Mouse (Mus musculus) limb, embryonic 12.5 days (tissue): ENCODE results near the gene Hspbap1. TPM values are rescaled to one million over a fixed set of nuclear protein-coding genes. Genes with fewer than 3 reads are reported as not detected.

Experiments
- ATAC-seq: fragments of 200-750 bp; cut with Nextera tagmentation; 2 replicates; pipeline ENCODE4 v1.8.0; 2017; ENCODE audit warnings: low read depth, moderate TSS enrichment; ENCODE audit not compliant: insufficient number of reproducible peaks, insufficient read depth, low FRiP score, low TSS enrichment
- H3K27ac ChIP-seq: fragments of 300-500 bp; sonication (generic); 2 replicates; pipeline ENCODE4 v1.5.1; 2016; ENCODE audit warnings: mild to moderate bottlenecking, moderate library complexity
- H3K27me3 ChIP-seq: fragments of 300-500 bp; sonication (generic); 2 replicates; pipeline ENCODE4 v1.6.1; 2016; ENCODE audit warnings: mild to moderate bottlenecking, moderate library complexity
- H3K36me3 ChIP-seq: fragments of 300-500 bp; sonication (generic); 2 replicates; pipeline ENCODE4 v1.6.1; 2016; ENCODE audit warnings: mild to moderate bottlenecking, moderate library complexity
- H3K4me1 ChIP-seq: fragments of 300-500 bp; sonication (generic); replicated peaks from 2 replicates; pipeline ENCODE4 v1.6.1; 2016
- H3K4me2 ChIP-seq: fragments of 300-500 bp; sonication (generic); 2 replicates; pipeline ENCODE4 v1.6.1; 2016; ENCODE audit warnings: mild to moderate bottlenecking, moderate library complexity
- H3K4me3 ChIP-seq: fragments of 300-500 bp; sonication (generic); replicated peaks from 2 replicates; pipeline ENCODE4 v1.5.1; 2016; ENCODE audit warnings: mild to moderate bottlenecking
- H3K9ac ChIP-seq: fragments of 300-500 bp; sonication (generic); replicated peaks from 2 replicates; pipeline ENCODE4 v1.6.1; 2016; ENCODE audit warnings: mild to moderate bottlenecking, moderate library complexity
- H3K9me3 ChIP-seq: fragments of 300-500 bp; sonication (generic); 2 replicates; pipeline ENCODE4 v1.6.1; 2016; ENCODE audit warnings: mild to moderate bottlenecking, moderate library complexity
- WGBS: fragments of 180-500 bp; shearing (Covaris S2); methylation state at CpG from one replicate; pipeline ENCODE4 v1.1.7; 2016; 5-methylcytosine and 5-hydroxymethylcytosine counted together
- polyA plus RNA-seq: library from polyadenylated mRNA; unstranded; fragments of >200 nt; fragmentation: Nextera tagmentation; extraction: Ambion mirVana; gene quantifications from 2 replicates; pipeline ENCODE4 v1.2.1, GENCODE M21; 2016

Hspbap1 gene
- polyA plus RNA-seq, 1 experiment from 2014 or later = 21.6 TPM

DNA sequence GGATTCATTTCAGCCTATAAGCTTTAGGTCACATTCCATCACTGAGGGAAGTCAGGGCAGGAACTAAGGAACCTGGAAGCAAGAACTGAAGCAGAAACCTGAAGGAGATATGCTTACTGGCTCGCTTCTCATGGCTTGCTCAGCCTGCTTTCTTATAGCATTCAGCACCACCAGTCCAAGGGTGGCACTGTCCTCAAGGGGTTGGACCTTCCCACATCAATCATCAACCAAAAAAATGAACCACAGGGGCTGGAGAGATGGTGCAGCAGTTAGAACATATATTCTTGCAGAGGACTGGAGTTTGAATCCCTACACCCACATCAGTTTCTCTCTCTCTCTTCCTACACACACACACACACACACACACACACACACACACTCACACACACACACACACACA, 5.2 kb upstream of the Hspbap1 start:
- Histone ChIP-seq H3K36me3 (no peaks in the 10 kb centered on the region), H3K4me1 (peaks cover 20% of the 10 kb centered on the region), H3K9ac (no peak overlapping the region), H3K4me3 (no peak overlapping the region), H3K9me3 (no peaks in the 10 kb centered on the region), H3K4me2 (no peak overlapping the region), H3K27ac (no peak overlapping the region), H3K27me3 (no peaks in the 10 kb centered on the region)
- ATAC-seq = no peak
- WGBS = 75% methylated on average over 1 of the region's 1 CpGs

DNA sequence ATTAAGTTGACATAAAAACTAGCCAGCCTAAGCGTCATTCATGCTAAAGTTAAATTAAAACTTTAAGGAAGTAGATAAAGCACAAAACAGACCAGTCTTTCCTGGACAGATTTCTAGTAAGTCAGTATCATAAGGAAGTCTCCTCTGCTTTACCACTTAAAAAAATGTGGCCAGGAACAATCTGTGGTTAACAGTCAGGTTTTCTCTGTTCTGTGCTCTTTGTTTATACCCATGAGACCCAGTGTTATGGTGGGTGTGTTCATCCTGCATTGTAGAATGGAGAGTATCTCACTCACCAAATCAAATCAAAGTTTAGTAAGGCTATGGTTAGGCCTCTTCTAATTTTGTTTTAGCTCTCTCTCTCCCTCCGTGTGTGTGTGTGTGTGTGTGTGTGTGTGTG, 4.7 kb upstream of the Hspbap1 start:
- no peak for ATAC-seq
- Histone ChIP-seq H3K36me3 (no peaks in the 10 kb centered on the region), H3K9me3 (no peaks in the 10 kb centered on the region), H3K27me3 (no peaks in the 10 kb centered on the region), H3K27ac (no peak overlapping the region), H3K4me3 (no peak overlapping the region), H3K4me2 (no peak overlapping the region), H3K9ac (no peak overlapping the region), H3K4me1 (peaks cover 20% of the 10 kb centered on the region)
- 79% methylated on average over 2 of the region's 2 CpGs for WGBS

DNA sequence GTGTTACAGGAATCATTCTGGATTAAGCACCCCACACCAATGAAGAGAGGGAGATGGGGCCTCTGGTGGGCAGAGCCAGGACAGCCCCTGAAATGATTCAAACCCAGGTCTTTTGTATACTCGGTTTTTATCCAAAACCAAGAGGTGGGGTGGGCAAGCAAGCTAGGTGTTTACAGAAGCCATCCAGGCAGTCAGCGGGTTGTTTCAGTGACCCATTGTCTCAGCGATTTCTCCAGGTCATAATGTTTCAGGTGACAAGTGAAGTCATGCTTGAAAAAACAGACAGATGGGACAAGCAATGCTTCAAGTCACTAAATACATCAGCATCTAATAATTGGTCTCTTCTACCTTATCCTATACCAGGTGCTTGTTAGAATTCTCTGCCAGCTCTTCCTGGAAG, 3.8 kb upstream of the Hspbap1 start:
- no peak overlapping the region for H3K4me3 ChIP-seq
- no peaks in the 10 kb centered on the region for H3K36me3 ChIP-seq
- H3K27me3 ChIP-seq = no peaks in the 10 kb centered on the region
- no peak overlapping the region for H3K9ac ChIP-seq
- H3K27ac ChIP-seq = no peak overlapping the region
- no peaks in the 10 kb centered on the region for H3K9me3 ChIP-seq
- H3K4me1 ChIP-seq = peaks cover 28% of the 10 kb centered on the region
- H3K4me2 ChIP-seq = no peak overlapping the region
- WGBS = 88% methylated on average over 3 of the region's 3 CpGs
- no peak for ATAC-seq

DNA sequence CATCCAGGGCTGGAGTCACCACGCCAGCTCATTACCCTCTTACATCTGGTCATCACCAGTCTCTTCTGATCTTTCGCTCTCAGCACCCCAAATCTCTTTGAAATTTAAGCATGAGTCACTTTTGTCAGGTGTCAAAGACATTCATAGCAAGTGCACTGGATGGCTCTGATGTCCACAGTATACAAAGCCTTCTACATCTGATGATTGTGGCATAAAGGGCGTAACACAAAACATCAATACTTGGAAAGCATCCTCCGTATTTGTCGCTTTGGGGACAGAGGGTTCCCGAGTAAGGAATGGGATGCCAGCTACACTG, 1.7 kb upstream of the Hspbap1 start:
- Histone ChIP-seq H3K27ac (no peak overlapping the region), H3K4me1 (peaks cover 28% of the 10 kb centered on the region), H3K27me3 (no peaks in the 10 kb centered on the region), H3K9ac (peak overlapping the region; percentile 94), H3K4me2 (peak overlapping the region; percentile 73), H3K4me3 (peak overlapping the region; percentile 90), H3K36me3 (no peaks in the 10 kb centered on the region), H3K9me3 (no peaks in the 10 kb centered on the region)
- 23% methylated on average over 6 of the region's 6 CpGs for WGBS
- no peak for ATAC-seq

DNA sequence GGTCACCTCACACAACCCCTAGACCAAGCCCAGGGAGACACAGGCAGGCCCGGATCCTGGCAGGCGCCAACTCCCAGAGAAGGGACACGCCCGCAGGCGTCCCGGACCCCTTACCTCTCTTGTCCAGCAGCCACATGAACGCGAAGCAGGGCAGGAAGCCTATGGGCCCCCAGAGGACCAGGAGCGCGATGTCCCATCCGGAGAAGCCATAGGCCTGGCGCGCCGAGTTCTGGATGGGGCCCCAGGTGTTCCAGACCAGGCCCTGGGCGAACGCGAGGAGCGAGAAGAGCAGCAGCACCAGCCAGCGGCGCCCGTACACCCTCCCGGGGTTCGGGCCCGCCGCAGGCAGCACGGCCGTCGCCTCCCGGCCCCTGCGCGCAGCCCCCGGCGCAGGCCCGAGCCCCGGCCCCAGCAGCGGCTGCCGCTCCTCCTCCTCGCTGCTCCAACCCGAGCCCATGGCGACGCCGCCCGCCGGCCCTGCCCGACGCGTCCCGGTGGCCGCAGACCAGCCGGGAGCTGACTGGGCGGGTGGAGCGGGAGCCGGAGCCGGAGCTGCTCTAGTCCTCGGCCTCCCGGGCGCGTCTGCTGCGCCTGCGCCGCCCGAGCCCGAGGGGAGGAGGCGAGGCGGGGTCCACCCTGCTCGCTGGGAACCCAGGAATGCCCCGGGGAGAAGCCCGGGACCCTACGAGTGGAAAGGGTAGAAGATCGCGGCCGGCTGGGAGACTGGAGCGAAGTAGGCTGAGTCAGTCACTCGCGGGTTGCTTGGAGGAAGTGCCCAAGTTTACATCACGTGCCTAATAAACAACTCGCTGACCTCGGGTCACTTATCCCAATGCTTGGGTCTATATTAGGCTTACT, 1.2 kb upstream of the Hspbap1 start, which contains the start of gene Dirc2:
Dirc2 (minus strand) TSS at position 572 of the 858 bp plus-strand sequence.
- Histone ChIP-seq H3K9ac (peak within 1 kb of the TSS; percentile 94), H3K4me3 (peak within 1 kb of the TSS; percentile 90), H3K4me1 (peaks cover 28% of the 10 kb centered on the region), H3K9me3 (no peaks in the 10 kb centered on the region), H3K36me3 (no peaks in the 10 kb centered on the region), H3K27ac (peak within 1 kb of the TSS; percentile 66), H3K4me2 (peak within 1 kb of the TSS; percentile 73), H3K27me3 (no peaks in the 10 kb centered on the region)
- ATAC-seq = peak; percentile 64
- under 1% methylated on average over 71 of the region's 78 CpGs for WGBS

DNA sequence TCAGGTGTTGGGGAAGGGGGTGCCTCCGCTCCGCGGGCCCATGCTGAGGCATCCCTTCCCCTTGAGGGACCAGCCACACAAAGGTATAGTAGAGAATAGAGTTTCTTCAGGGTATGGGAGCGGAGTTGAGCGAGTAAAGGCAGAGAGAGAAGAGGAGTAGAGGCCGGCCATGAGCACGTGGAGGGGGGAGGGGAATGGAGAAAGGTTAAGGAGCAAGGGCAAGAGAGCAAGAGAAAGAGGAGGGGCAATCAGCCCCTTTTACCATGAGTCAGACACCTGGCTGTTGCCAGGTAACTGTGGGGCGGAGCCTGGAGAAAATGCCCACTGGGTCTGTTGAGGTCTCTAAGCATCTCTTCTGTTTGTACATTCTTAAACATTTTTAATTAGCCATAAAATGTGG, 966 bp downstream of the Hspbap1 start:
- Histone ChIP-seq H3K27ac (no peak overlapping the region), H3K4me3 (peak overlapping the region; percentile 90), H3K27me3 (no peaks in the 10 kb centered on the region), H3K36me3 (no peaks in the 10 kb centered on the region), H3K9me3 (no peaks in the 10 kb centered on the region), H3K4me1 (peaks cover 28% of the 10 kb centered on the region), H3K4me2 (peak overlapping the region; percentile 73), H3K9ac (no peak overlapping the region)
- 25% methylated on average over 8 of the region's 8 CpGs for WGBS
- ATAC-seq = no peak

DNA sequence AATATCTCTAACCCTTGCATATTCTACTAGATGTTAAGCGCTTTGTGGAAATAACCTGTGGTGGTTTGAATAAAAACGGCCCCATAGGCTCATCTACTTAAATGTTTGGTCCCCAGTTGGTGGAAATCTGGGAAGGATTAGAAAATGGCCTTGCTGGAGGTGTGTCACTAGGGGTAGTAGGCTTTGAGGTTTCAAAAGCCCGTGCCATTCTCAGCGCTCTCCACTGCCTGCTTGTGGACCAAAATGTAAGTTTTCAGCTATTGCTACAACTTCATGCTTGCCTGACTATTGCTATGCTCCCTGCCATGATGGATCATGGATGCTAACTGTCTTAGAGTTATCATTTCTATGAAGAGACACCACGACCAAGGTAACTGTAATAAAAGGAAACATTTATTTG, 1.4 kb downstream of the Hspbap1 start:
- ATAC-seq = no peak
- H3K9ac ChIP-seq = no peak overlapping the region
- H3K4me3 ChIP-seq = no peak overlapping the region
- no peaks in the 10 kb centered on the region for H3K9me3 ChIP-seq
- no peaks in the 10 kb centered on the region for H3K27me3 ChIP-seq
- H3K27ac ChIP-seq = no peak overlapping the region
- peaks cover 28% of the 10 kb centered on the region for H3K4me1 ChIP-seq
- no peak overlapping the region for H3K4me2 ChIP-seq
- H3K36me3 ChIP-seq = no peaks in the 10 kb centered on the region
- 85% methylated on average over 5 of the region's 5 CpGs for WGBS

DNA sequence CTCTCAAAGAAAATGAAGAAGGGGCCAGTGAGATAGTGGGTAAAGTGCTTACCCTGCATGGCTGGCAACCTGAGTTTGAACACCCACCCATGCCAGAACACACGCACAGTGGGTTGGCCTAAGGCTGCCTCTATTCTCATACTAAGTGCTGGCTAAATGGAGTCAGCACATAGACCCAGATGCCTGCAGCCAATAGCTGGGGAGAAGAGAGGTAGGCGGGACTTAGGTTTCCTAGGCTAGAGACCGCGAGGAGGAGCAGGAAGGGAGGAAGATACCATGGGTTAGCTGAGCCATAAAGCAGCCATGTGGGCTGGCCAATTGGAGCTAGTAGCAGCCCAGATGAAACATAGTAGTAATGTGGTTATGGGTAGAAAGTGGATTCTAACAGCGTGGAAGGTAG, 2.4 kb downstream of the Hspbap1 start:
- Histone ChIP-seq H3K9ac (no peak overlapping the region), H3K4me2 (no peak overlapping the region), H3K9me3 (no peaks in the 10 kb centered on the region), H3K4me3 (no peak overlapping the region), H3K4me1 (peaks cover 27% of the 10 kb centered on the region), H3K27ac (no peak overlapping the region), H3K36me3 (no peaks in the 10 kb centered on the region), H3K27me3 (no peaks in the 10 kb centered on the region)
- 89% methylated on average over 5 of the region's 5 CpGs for WGBS
- ATAC-seq = no peak

DNA sequence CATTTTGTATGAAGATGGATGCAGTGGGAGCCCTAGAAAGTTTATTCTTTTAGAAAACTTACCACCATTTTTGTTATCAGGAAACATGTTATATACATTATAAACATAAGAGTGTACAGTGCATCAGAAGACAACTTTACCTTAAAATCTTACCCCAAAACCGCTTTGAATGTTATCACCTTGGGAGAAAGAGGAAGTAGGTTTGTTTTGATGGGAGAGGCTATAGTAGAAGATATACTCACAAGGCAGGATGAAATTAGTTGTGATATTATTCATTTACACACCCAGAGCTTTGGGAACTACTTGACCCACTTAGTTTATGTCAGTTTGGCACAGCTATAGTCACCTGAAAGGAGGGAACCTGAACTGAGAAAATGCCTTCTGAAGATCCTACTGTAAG, 5.7 kb downstream of the Hspbap1 start:
- Histone ChIP-seq H3K27ac (no peak overlapping the region), H3K9ac (no peak overlapping the region), H3K4me2 (no peak overlapping the region), H3K9me3 (no peaks in the 10 kb centered on the region), H3K4me1 (peaks cover 5% of the 10 kb centered on the region), H3K36me3 (no peaks in the 10 kb centered on the region), H3K4me3 (no peak overlapping the region), H3K27me3 (no peaks in the 10 kb centered on the region)
- WGBS = 88% methylated on average over 1 of the region's 1 CpGs
- no peak for ATAC-seq

DNA sequence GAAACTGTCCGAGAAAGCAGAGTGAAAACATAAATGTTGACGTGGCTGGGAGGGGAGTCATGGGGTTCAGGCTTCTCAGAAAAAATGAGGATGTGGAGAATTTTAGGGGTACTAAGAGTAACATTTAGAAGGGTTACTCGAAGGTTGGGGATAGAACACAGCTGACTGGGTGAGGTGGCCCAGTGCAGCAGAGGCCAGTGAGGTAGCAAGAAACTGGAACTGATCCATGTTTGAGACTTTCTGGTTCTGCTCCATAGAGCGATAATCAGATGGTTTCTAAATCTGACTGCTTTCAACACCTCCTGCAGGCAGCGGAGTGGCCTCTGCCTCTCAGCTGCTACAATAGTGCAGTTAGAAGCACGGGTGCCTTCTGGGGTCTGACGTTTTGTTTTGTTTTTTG, 6.6 kb downstream of the Hspbap1 start:
- no peak for ATAC-seq
- Histone ChIP-seq H3K27ac (no peak overlapping the region), H3K36me3 (no peaks in the 10 kb centered on the region), H3K4me1 (no peaks in the 10 kb centered on the region), H3K4me2 (no peak overlapping the region), H3K27me3 (no peaks in the 10 kb centered on the region), H3K4me3 (no peak overlapping the region), H3K9me3 (no peaks in the 10 kb centered on the region), H3K9ac (no peak overlapping the region)
- WGBS = 91% methylated on average over 7 of the region's 7 CpGs

DNA sequence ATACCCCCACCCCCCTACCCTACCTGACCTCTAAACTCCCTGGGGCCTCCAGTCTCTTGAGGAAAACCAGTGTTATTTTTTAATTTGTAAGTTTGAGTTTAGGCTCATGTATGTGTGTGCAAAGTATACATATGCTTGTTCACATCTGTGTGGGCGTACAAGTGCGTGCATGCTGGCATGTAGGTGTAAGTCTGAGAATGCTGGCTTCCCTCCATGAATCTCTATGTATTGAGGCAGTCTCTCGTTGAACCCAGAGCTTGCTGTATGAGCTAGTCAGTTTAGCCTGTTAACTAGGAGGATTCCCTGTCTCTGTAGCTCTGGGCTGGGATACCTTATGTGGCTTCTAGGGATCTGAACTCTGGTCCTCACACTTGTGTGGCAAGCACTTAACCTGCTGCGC, 7.6 kb downstream of the Hspbap1 start:
- no peak for ATAC-seq
- 93% methylated on average over 4 of the region's 4 CpGs for WGBS
- Histone ChIP-seq H3K9ac (no peak overlapping the region), H3K4me1 (no peaks in the 10 kb centered on the region), H3K27ac (no peak overlapping the region), H3K4me2 (no peak overlapping the region), H3K27me3 (no peaks in the 10 kb centered on the region), H3K4me3 (no peak overlapping the region), H3K36me3 (no peaks in the 10 kb centered on the region), H3K9me3 (no peaks in the 10 kb centered on the region)

DNA sequence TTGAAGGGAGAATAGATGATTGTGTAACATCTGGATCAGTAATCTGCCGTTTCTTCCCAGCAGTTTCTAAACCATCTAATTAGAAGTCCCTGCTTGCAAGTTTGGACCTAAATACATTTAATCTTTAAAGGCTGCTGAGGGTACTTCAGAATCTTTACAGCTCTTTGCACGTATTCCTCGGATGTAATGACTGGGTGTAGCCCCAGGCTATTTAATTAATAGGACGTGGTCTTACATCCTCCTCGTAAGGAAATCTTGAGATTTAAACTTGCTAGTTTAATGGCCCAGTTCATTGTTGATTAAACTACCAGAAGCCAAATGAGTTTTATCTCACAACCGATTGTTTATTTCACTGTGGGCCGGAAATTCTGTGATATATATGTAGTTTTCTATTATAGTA, 9.5 kb downstream of the Hspbap1 start:
- Histone ChIP-seq H3K9me3 (no peaks in the 10 kb centered on the region), H3K27me3 (no peaks in the 10 kb centered on the region), H3K9ac (no peak overlapping the region), H3K4me1 (no peaks in the 10 kb centered on the region), H3K4me3 (no peak overlapping the region), H3K36me3 (no peaks in the 10 kb centered on the region), H3K27ac (no peak overlapping the region), H3K4me2 (no peak overlapping the region)
- WGBS = 37% methylated on average over 7 of the region's 7 CpGs
- no peak for ATAC-seq
